Mouse (Mus musculus) brain, embryonic 14.5 days (tissue): Measurements from ENCODE around the gene Tnfrsf8. TPM values are rescaled to one million over a fixed set of nuclear protein-coding genes. Genes with fewer than 3 reads are reported as not detected.

ENCODE experiments used
- DNase-seq: peaks from one replicate; pipeline ENCODE4 v3.0.0-alpha.2; 2011; ENCODE audit warnings: low read depth
- CTCF ChIP-seq: fragments of 200-500 bp; IDR thresholded peaks from 2 replicates; pipeline ENCODE4 v1.5.1; 2012; ENCODE audit warnings: inconsistent platforms, mild to moderate bottlenecking, moderate library complexity, borderline replicate concordance; ENCODE audit not compliant: insufficient read depth, insufficient read length; ENCODE audit errors: extremely low read depth
- POLR2A ChIP-seq: fragments of 200-500 bp; IDR thresholded peaks from 2 replicates; pipeline ENCODE4 v1.6.1; 2012; ENCODE audit warnings: mild to moderate bottlenecking, inconsistent platforms, borderline replicate concordance; ENCODE audit not compliant: poor library complexity, insufficient read depth, insufficient read length, severe bottlenecking; ENCODE audit errors: extremely low read depth
- polyA plus RNA-seq: library from polyadenylated mRNA; depleted of rRNA; stranded (reverse); fragments of >200 nt; gene quantifications from 2 replicates; pipeline ENCODE4 v1.2.3, GENCODE M21; 2012

Gene Tnfrsf8
- polyA plus RNA-seq, 1 experiment = 0.40 TPM

- DNase-seq = no peak
- TF ChIP-seq POLR2A = no peak
- TF ChIP-seq CTCF = no peak
These were observed 74.2 kb downstream of the Tnfrsf8 start for GRCm38 (mm10) chr4:145240723-145241231.

- no peak for TF ChIP-seq POLR2A
- no peak for TF ChIP-seq CTCF
These were observed 75.7 kb downstream of the Tnfrsf8 start for GRCm38 (mm10) chr4:145239049-145239830.

GRCm38 (mm10) chr4:145236027-145236426, 78.9 kb downstream of the Tnfrsf8 start:
- TF ChIP-seq POLR2A = no peak
- TF ChIP-seq CTCF = no peak
- no peak for DNase-seq

More at GRCm38 (mm10) chr4:145239049-145239830, 75.7 kb downstream of the Tnfrsf8 start:
- peak; percentile 35 for DNase-seq

GRCm38 (mm10) chr4:145233487-145234228, 81.3 kb downstream of the Tnfrsf8 start:
- TF ChIP-seq CTCF = no peak
- no peak for TF ChIP-seq POLR2A
- no peak for DNase-seq

- no peak for DNase-seq
- no peak for TF ChIP-seq CTCF
- no peak for TF ChIP-seq POLR2A
These were observed 83.2 kb downstream of the Tnfrsf8 start for GRCm38 (mm10) chr4:145231732-145232131.

- DNase-seq = no peak
- TF ChIP-seq CTCF (no peak), POLR2A (no peak)
These were observed 84.3 kb downstream of the Tnfrsf8 start for GRCm38 (mm10) chr4:145230647-145231046.

GRCm38 (mm10) chr4:145229524-145230163, 85.3 kb downstream of the Tnfrsf8 start:
- TF ChIP-seq CTCF = no peak
- no peak for TF ChIP-seq POLR2A
- no peak for DNase-seq

- DNase-seq = no peak
- TF ChIP-seq CTCF (no peak), POLR2A (no peak)
These were observed 85.9 kb downstream of the Tnfrsf8 start for GRCm38 (mm10) chr4:145229051-145229450.

GRCm38 (mm10) chr4:145224613-145225012, 90.4 kb downstream of the Tnfrsf8 start:
- no peak for TF ChIP-seq CTCF
- TF ChIP-seq POLR2A = no peak
- no peak for DNase-seq

GRCm38 (mm10) chr4:145222064-145222463, 92.9 kb downstream of the Tnfrsf8 start:
- TF ChIP-seq POLR2A (no peak), CTCF (no peak)

GRCm38 (mm10) chr4:145221379-145221778, 93.6 kb downstream of the Tnfrsf8 start:
- TF ChIP-seq POLR2A = no peak
- no peak for TF ChIP-seq CTCF

More at GRCm38 (mm10) chr4:145222064-145222463, 92.9 kb downstream of the Tnfrsf8 start:
- DNase-seq = no peak

GRCm38 (mm10) chr4:145220001-145220400, 95.0 kb downstream of the Tnfrsf8 start:
- DNase-seq = no peak
- TF ChIP-seq POLR2A = no peak
- TF ChIP-seq CTCF = no peak

More at GRCm38 (mm10) chr4:145221379-145221778, 93.6 kb downstream of the Tnfrsf8 start:
- DNase-seq = no peak
